Mouse (Mus musculus) midbrain, embryonic 12.5 days (tissue): ENCODE data around the gene Wscd2. TPM values are rescaled to one million over a fixed set of nuclear protein-coding genes. Genes with fewer than 3 reads are reported as not detected.
A peak's percentile ranks its signal among the peaks of the same experiment; 100 is the strongest.

ENCODE experiments used
- ATAC-seq: fragments of 200-750 bp; cut with Nextera tagmentation; 2 replicates; pipeline ENCODE4 v1.8.0; 2017; ENCODE audit warnings: low read depth, moderate TSS enrichment, moderate library complexity; ENCODE audit not compliant: low FRiP score
- H3K27ac ChIP-seq: fragments of 300-500 bp; sonication (generic); replicated peaks from 2 replicates; pipeline ENCODE4 v1.5.1; 2016; ENCODE audit warnings: mild to moderate bottlenecking
- H3K27me3 ChIP-seq: fragments of 300-500 bp; sonication (generic); 2 replicates; pipeline ENCODE4 v1.6.1; 2016; ENCODE audit warnings: mild to moderate bottlenecking
- H3K36me3 ChIP-seq: fragments of 300-500 bp; sonication (generic); 2 replicates; pipeline ENCODE4 v1.6.1; 2016
- H3K4me1 ChIP-seq: fragments of 300-500 bp; sonication (generic); 2 replicates; pipeline ENCODE4 v1.6.1; 2016
- H3K4me2 ChIP-seq: fragments of 300-500 bp; sonication (generic); replicated peaks from 2 replicates; pipeline ENCODE4 v1.6.1; 2016; ENCODE audit warnings: mild to moderate bottlenecking, moderate library complexity
- H3K4me3 ChIP-seq: fragments of 300-500 bp; sonication (generic); 2 replicates; pipeline ENCODE4 v1.5.1; 2016; ENCODE audit warnings: mild to moderate bottlenecking
- H3K9ac ChIP-seq: fragments of 300-500 bp; sonication (generic); replicated peaks from 2 replicates; pipeline ENCODE4 v1.6.1; 2016; ENCODE audit warnings: mild to moderate bottlenecking, moderate library complexity
- H3K9me3 ChIP-seq: fragments of 300-500 bp; sonication (generic); 2 replicates; pipeline ENCODE4 v1.6.1; 2016; ENCODE audit warnings: mild to moderate bottlenecking
- WGBS: fragments of 180-500 bp; shearing (Covaris S2); methylation state at CpG from one replicate; pipeline ENCODE4 v1.1.7; 2016; 5-methylcytosine and 5-hydroxymethylcytosine counted together
- polyA plus RNA-seq: library from polyadenylated mRNA; unstranded; fragments of >200 nt; fragmentation: Nextera tagmentation; extraction: Ambion mirVana; gene quantifications from 2 replicates; pipeline ENCODE4 v1.2.1, GENCODE M21; 2016

Gene Wscd2
- polyA plus RNA-seq, result 14.2 and 16.0 TPM in 2 replicates

GRCm38 (mm10) chr5:113490033-113490432, at the start of gene Wscd2:
Gene Wscd2 (plus strand): TSS chr5:113490333.
- Histone ChIP-seq H3K27me3 (peaks cover 34% of the 10 kb centered on the region), H3K9me3 (no peaks in the 10 kb centered on the region), H3K4me1 (peaks cover 39% of the 10 kb centered on the region), H3K9ac (peak within 1 kb of the TSS; percentile 85), H3K27ac (peak within 1 kb of the TSS; percentile 79), H3K4me2 (peak within 1 kb of the TSS; percentile 84), H3K36me3 (no peaks in the 10 kb centered on the region), H3K4me3 (peak within 1 kb of the TSS; percentile 65)
- ATAC-seq, result no peak
- WGBS, result 58% methylated on average over 6 of the region's 6 CpGs

- Histone ChIP-seq H3K9me3 (no peaks in the 10 kb centered on the region), H3K4me3 (no peak overlapping the region), H3K9ac (no peak overlapping the region), H3K27me3 (no peaks in the 10 kb centered on the region), H3K27ac (peak overlapping the region; percentile 61), H3K4me1 (peaks cover 5% of the 10 kb centered on the region; the same call in 1 of the 2 replicates), H3K36me3 (no peaks in the 10 kb centered on the region), H3K4me2 (no peak overlapping the region)
- WGBS, result 61% methylated on average over 3 of the region's 3 CpGs
- 0 out of 2 replicates have a peak, but pooled peaks have one; percentile 30 for ATAC-seq
Observed at GRCm38 (mm10) chr5:113442180-113442579, 48.0 kb upstream of the Wscd2 start.

- no peak overlapping the region for H3K9ac ChIP-seq
- H3K27ac ChIP-seq, result peak overlapping the region; percentile 52
- H3K4me1 ChIP-seq, result peaks cover 19% of the 10 kb centered on the region
Observed at GRCm38 (mm10) chr5:113448023-113448734, 42.0 kb upstream of the Wscd2 start.

GRCm38 (mm10) chr5:113449336-113449735, 40.8 kb upstream of the Wscd2 start:
- Histone ChIP-seq H3K4me2 (no peak overlapping the region), H3K4me3 (no peak overlapping the region), H3K4me1 (peaks cover 29% of the 10 kb centered on the region), H3K36me3 (no peaks in the 10 kb centered on the region), H3K27ac (no peak overlapping the region), H3K27me3 (no peaks in the 10 kb centered on the region), H3K9ac (no peak overlapping the region), H3K9me3 (peaks cover 5% of the 10 kb centered on the region; the same call in 1 of the 2 replicates)
- 71% methylated on average over 3 of the region's 3 CpGs for WGBS
- no peak for ATAC-seq

More at GRCm38 (mm10) chr5:113448023-113448734, 42.0 kb upstream of the Wscd2 start:
- no peak overlapping the region for H3K4me2 ChIP-seq
- ATAC-seq, result 0 out of 2 replicates have a peak, but pooled peaks have one; percentile 41
- no peak overlapping the region for H3K4me3 ChIP-seq
- no peaks in the 10 kb centered on the region for H3K36me3 ChIP-seq
- H3K9me3 ChIP-seq, result peaks cover 5% of the 10 kb centered on the region; the same call in 1 of the 2 replicates
- 45% methylated on average over 9 of the region's 9 CpGs for WGBS
- H3K27me3 ChIP-seq, result no peaks in the 10 kb centered on the region

- Histone ChIP-seq H3K36me3 (no peaks in the 10 kb centered on the region), H3K27me3 (no peaks in the 10 kb centered on the region), H3K4me3 (no peak overlapping the region), H3K9ac (no peak overlapping the region), H3K4me1 (peaks cover 34% of the 10 kb centered on the region), H3K4me2 (no peak overlapping the region), H3K27ac (peak overlapping the region; percentile 72), H3K9me3 (peaks cover 5% of the 10 kb centered on the region; the same call in 1 of the 2 replicates)
- 0 out of 2 replicates have a peak, but pooled peaks have one; percentile 23 for ATAC-seq
- WGBS, result 0% methylated on average over 1 of the region's 1 CpGs
Observed at GRCm38 (mm10) chr5:113452691-113453090, 37.4 kb upstream of the Wscd2 start.

GRCm38 (mm10) chr5:113453356-113453755, 36.8 kb upstream of the Wscd2 start:
- H3K27me3 ChIP-seq, result no peaks in the 10 kb centered on the region
- H3K36me3 ChIP-seq, result no peaks in the 10 kb centered on the region
- H3K4me1 ChIP-seq, result peaks cover 28% of the 10 kb centered on the region
- H3K27ac ChIP-seq, result peak overlapping the region; percentile 72
- ATAC-seq, result no peak
- H3K4me3 ChIP-seq, result no peak overlapping the region
- H3K9me3 ChIP-seq, result peaks cover 5% of the 10 kb centered on the region; the same call in 1 of the 2 replicates
- no peak overlapping the region for H3K4me2 ChIP-seq
- WGBS, result 1% methylated on average over 4 of the region's 4 CpGs
- H3K9ac ChIP-seq, result no peak overlapping the region

GRCm38 (mm10) chr5:113456020-113456419, 34.1 kb upstream of the Wscd2 start:
- 92% methylated on average over 10 of the region's 10 CpGs for WGBS
- Histone ChIP-seq H3K9ac (no peak overlapping the region), H3K36me3 (no peaks in the 10 kb centered on the region), H3K27me3 (0 out of 2 replicates have a peak, but pooled peaks cover 5% of the 10 kb centered on the region), H3K9me3 (no peaks in the 10 kb centered on the region), H3K4me3 (no peak overlapping the region), H3K27ac (no peak overlapping the region), H3K4me1 (peaks cover 29% of the 10 kb centered on the region), H3K4me2 (no peak overlapping the region)
- no peak for ATAC-seq

- Histone ChIP-seq H3K9ac (no peak overlapping the region), H3K9me3 (no peaks in the 10 kb centered on the region), H3K4me1 (peaks cover 33% of the 10 kb centered on the region), H3K4me3 (no peak overlapping the region), H3K36me3 (no peaks in the 10 kb centered on the region), H3K27me3 (peaks cover 9% of the 10 kb centered on the region; the same call in 1 of the 2 replicates), H3K4me2 (no peak overlapping the region), H3K27ac (no peak overlapping the region)
- no peak for ATAC-seq
- WGBS, result 85% methylated on average over 4 of the region's 4 CpGs
Observed at GRCm38 (mm10) chr5:113456756-113457155, 33.4 kb upstream of the Wscd2 start.

- no peak overlapping the region for H3K4me2 ChIP-seq
- H3K9ac ChIP-seq, result no peak overlapping the region
- 53% methylated on average over 6 of the region's 6 CpGs for WGBS
- no peaks in the 10 kb centered on the region for H3K9me3 ChIP-seq
- no peak overlapping the region for H3K27ac ChIP-seq
- no peak for ATAC-seq
- peaks cover 38% of the 10 kb centered on the region for H3K4me1 ChIP-seq
- H3K27me3 ChIP-seq, result peaks cover 11% of the 10 kb centered on the region; the same call in 1 of the 2 replicates
- no peaks in the 10 kb centered on the region for H3K36me3 ChIP-seq
- H3K4me3 ChIP-seq, result no peak overlapping the region
Observed at GRCm38 (mm10) chr5:113457260-113457659, 32.9 kb upstream of the Wscd2 start.

GRCm38 (mm10) chr5:113459942-113460341, 30.2 kb upstream of the Wscd2 start:
- H3K4me3 ChIP-seq, result no peak overlapping the region
- no peak for ATAC-seq
- 0 out of 2 replicates have a peak overlapping the region, but pooled peaks have one; percentile 15 for H3K27ac ChIP-seq
- H3K27me3 ChIP-seq, result peaks cover 29% of the 10 kb centered on the region
- H3K4me1 ChIP-seq, result peaks cover 22% of the 10 kb centered on the region
- H3K36me3 ChIP-seq, result no peaks in the 10 kb centered on the region
- no peak overlapping the region for H3K4me2 ChIP-seq
- 55% methylated on average over 7 of the region's 7 CpGs for WGBS
- H3K9ac ChIP-seq, result no peak overlapping the region
- H3K9me3 ChIP-seq, result no peaks in the 10 kb centered on the region

GRCm38 (mm10) chr5:113461582-113461981, 28.6 kb upstream of the Wscd2 start:
- Histone ChIP-seq H3K27ac (peak overlapping the region; percentile 39; the same call in 1 of the 2 replicates), H3K4me2 (peak overlapping the region; percentile 52), H3K4me3 (peak overlapping the region; percentile 25), H3K36me3 (no peaks in the 10 kb centered on the region), H3K9me3 (no peaks in the 10 kb centered on the region), H3K27me3 (peaks cover 33% of the 10 kb centered on the region), H3K4me1 (peaks cover 29% of the 10 kb centered on the region), H3K9ac (peak overlapping the region; percentile 41; the same call in 1 of the 2 replicates)
- ATAC-seq, result no peak
- WGBS, result 15% methylated on average over 16 of the region's 16 CpGs

- Histone ChIP-seq H3K36me3 (no peaks in the 10 kb centered on the region), H3K4me2 (peak overlapping the region; percentile 52), H3K27me3 (peaks cover 33% of the 10 kb centered on the region), H3K9ac (peak overlapping the region; percentile 41; the same call in 1 of the 2 replicates), H3K4me1 (peaks cover 32% of the 10 kb centered on the region), H3K9me3 (no peaks in the 10 kb centered on the region), H3K4me3 (peak overlapping the region; percentile 25), H3K27ac (peak overlapping the region; percentile 58)
- no peak for ATAC-seq
- 24% methylated on average over 21 of the region's 21 CpGs for WGBS
Observed at GRCm38 (mm10) chr5:113461998-113462625, 28.0 kb upstream of the Wscd2 start.
